Mouse (Mus musculus) neural tube, embryonic 14.5 days (tissue): ENCODE measurements at regions not wholly inside any gene's neighbourhood (a gene's known extent, or its start where the extent isn't known, plus 50 kb on each side); places are given as distances from the start of the nearest gene placed in this dataset.

Source experiments
- ATAC-seq: fragments of 200-750 bp; cut with Nextera tagmentation; 2 replicates; pipeline ENCODE4 v1.8.0; 2017; ENCODE audit warnings: low read depth, mild to moderate bottlenecking, moderate TSS enrichment, moderate library complexity
- H3K27ac ChIP-seq: fragments of 300-500 bp; sonication (generic); 2 replicates; pipeline ENCODE4 v1.5.1; 2014; ENCODE audit warnings: low read depth, mild to moderate bottlenecking, control low read depth, low read length, moderate library complexity, mixed read lengths
- H3K27me3 ChIP-seq: fragments of 300-500 bp; sonication (generic); 2 replicates; pipeline ENCODE4 v1.6.1; 2014; ENCODE audit warnings: low read length; ENCODE audit not compliant: control insufficient read depth, insufficient read depth
- H3K36me3 ChIP-seq: fragments of 300-500 bp; sonication (generic); 2 replicates; pipeline ENCODE4 v1.6.1; 2014; ENCODE audit warnings: low read length, mixed read lengths; ENCODE audit not compliant: control insufficient read depth, insufficient read depth
- H3K4me1 ChIP-seq: fragments of 300-500 bp; sonication (generic); 2 replicates; pipeline ENCODE4 v1.6.1; 2014; ENCODE audit warnings: low read length; ENCODE audit not compliant: control insufficient read depth, insufficient read depth
- H3K4me2 ChIP-seq: fragments of 300-500 bp; sonication (generic); 2 replicates; pipeline ENCODE4 v1.6.1; 2014; ENCODE audit warnings: mild to moderate bottlenecking, low read depth, low read length, control low read depth
- H3K4me3 ChIP-seq: fragments of 300-500 bp; sonication (generic); 2 replicates; pipeline ENCODE4 v1.5.1; 2014; ENCODE audit warnings: low read depth, low read length, control low read depth, mixed read lengths
- H3K9ac ChIP-seq: fragments of 300-500 bp; sonication (generic); replicated peaks from 2 replicates; pipeline ENCODE4 v1.6.1; 2014; ENCODE audit warnings: low read depth, mild to moderate bottlenecking, control low read depth, low read length, mixed read lengths
- H3K9me3 ChIP-seq: fragments of 300-500 bp; sonication (generic); 2 replicates; pipeline ENCODE4 v1.6.1; 2016; ENCODE audit warnings: low read length; ENCODE audit not compliant: control insufficient read depth
- WGBS: fragments of 180-500 bp; shearing (Covaris S2); extraction: QIAGEN DNeasy Blood & Tissue Kit; methylation state at CpG from one replicate; pipeline ENCODE4 v1.1.7; 2014; 5-methylcytosine and 5-hydroxymethylcytosine counted together

DNA sequence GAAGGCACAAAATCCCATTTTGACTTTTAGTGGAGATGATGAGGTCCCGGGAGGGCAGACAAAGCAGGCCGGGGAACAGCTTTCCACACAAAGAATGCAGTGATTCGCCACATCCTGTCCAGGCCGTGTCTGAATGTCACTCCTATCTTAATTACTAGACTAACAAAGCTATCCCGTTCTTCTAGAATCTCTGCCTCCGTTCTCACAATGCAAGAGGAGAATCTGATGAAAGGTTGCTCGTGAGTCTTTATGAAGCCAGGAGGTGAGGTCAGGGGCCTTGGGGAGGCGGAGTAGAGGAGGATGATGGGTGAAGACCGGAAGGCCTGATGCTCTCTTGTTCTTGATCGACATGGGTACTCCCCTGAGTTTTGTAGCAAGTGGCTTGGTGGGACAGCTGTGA lies 208.9 kb upstream of the Atp5g3 start:
- no peak overlapping the region for H3K4me3 ChIP-seq
- peak overlapping the region; percentile 62 for H3K27ac ChIP-seq
- no peak overlapping the region for H3K4me2 ChIP-seq
- no peak overlapping the region for H3K9ac ChIP-seq
- no peaks in the 10 kb centered on the region for H3K27me3 ChIP-seq
- ATAC-seq, result no peak
- peaks cover 10% of the 10 kb centered on the region; the same call in 1 of the 2 replicates for H3K4me1 ChIP-seq
- no peaks in the 10 kb centered on the region for H3K9me3 ChIP-seq
- no peaks in the 10 kb centered on the region for H3K36me3 ChIP-seq
- 25% methylated on average over 10 of the region's 10 CpGs for WGBS

DNA sequence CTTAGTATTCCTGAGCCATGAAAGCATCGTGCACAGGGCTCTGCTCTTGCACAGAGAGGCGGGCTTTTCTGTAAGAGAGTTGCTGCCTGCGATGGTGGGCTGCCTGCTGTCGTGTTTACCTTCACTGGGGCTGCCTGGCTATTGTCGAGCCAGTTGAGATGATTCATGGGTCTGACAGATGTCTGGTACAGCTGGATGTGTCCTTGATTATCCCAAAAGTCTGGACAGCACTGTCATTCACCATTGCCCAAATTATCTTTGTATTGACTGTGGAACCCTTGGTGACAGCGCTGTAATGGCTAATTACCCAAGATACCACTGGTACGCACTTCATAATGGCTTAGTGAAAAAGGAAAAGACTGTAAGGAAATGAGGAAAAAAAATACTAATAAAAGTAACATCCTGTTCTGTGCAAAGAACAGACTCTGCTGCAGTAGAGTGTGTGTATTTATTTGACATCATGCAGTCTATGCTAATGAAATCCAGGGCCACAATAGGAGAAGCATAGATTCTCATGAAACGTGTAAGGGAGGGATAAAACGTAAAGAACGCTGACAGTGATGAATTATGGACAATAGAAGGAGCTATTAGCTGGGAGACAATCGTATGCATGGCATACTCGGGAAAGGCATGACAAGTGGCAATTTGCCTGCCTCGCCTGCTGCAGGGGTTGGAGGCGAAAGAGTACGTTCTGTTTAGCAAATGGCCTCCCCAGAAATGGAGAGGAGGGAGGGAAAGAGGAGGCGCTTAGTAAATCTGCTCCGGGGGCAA lies 208.2 kb upstream of the Atp5g3 start:
- Histone ChIP-seq H3K9ac (no peak overlapping the region), H3K27me3 (no peaks in the 10 kb centered on the region), H3K4me1 (peaks cover 10% of the 10 kb centered on the region; the same call in 1 of the 2 replicates), H3K9me3 (no peaks in the 10 kb centered on the region), H3K4me2 (no peak overlapping the region), H3K36me3 (no peaks in the 10 kb centered on the region), H3K4me3 (no peak overlapping the region), H3K27ac (peak overlapping the region; percentile 62)
- 13% methylated on average over 17 of the region's 17 CpGs for WGBS
- peak; percentile 71 for ATAC-seq

DNA sequence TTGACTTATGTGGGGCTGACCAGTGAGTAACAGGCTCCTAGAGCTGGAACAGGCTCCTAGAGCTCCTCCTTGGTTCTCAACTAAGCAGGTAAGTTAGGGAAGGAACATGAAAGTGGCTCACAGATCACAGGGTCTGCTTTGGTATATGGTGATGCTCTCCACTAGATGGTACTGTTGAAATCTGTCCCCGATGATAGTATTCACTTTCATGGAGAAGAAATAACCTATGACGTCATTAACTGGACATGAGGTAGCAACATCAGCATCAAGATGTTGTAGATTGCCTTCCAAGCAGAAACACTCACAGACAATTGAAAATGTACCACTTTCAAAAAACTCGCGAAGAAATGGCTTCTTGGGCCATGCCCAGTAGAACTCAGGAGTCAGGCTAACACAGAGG lies 195.3 kb upstream of the Atp5g3 start:
- Histone ChIP-seq H3K9me3 (no peaks in the 10 kb centered on the region), H3K36me3 (no peaks in the 10 kb centered on the region), H3K4me2 (no peak overlapping the region), H3K27me3 (no peaks in the 10 kb centered on the region), H3K9ac (no peak overlapping the region), H3K4me3 (no peak overlapping the region), H3K4me1 (no peaks in the 10 kb centered on the region), H3K27ac (no peak overlapping the region)
- ATAC-seq, result no peak
- WGBS, result 90% methylated on average over 4 of the region's 4 CpGs

DNA sequence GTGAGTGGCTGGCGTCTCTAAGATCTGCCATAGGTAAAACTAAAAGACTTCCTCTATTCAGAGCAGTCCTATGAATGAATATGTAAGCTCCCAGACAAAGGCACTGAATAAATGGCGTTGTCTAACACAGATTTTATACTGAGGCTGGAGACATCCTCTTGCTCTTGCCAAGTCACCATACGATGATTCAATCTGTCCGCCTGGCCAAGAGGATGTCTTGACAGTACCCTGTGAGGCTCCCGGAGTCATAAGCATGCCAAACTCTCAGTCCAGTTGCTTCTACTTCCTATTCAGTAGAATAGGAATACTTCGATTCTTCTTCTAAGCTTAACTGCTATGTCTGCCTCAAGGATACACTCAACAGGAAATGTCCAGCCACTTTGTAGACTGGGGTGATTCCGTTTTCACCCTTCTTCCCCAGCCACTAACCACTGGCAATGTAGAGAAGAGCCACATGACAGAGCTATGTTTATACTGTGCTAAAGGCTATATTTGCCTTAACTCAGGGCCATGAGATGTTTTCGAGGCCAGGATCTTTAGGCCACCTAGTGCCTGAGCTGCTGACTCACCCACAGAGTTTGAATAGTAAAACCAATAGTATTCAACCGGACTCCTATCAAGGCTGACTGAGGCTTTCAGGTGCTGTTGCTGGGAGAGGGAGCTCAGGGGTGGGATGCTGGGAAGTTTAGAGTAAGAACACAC lies 188.7 kb upstream of the Atp5g3 start:
- WGBS, result 86% methylated on average over 9 of the region's 9 CpGs
- Histone ChIP-seq H3K9ac (no peak overlapping the region), H3K27me3 (no peaks in the 10 kb centered on the region), H3K4me3 (no peak overlapping the region), H3K9me3 (no peaks in the 10 kb centered on the region), H3K27ac (no peak overlapping the region), H3K4me2 (no peak overlapping the region), H3K4me1 (peaks cover 5% of the 10 kb centered on the region; the same call in 1 of the 2 replicates), H3K36me3 (no peaks in the 10 kb centered on the region)
- ATAC-seq, result no peak

DNA sequence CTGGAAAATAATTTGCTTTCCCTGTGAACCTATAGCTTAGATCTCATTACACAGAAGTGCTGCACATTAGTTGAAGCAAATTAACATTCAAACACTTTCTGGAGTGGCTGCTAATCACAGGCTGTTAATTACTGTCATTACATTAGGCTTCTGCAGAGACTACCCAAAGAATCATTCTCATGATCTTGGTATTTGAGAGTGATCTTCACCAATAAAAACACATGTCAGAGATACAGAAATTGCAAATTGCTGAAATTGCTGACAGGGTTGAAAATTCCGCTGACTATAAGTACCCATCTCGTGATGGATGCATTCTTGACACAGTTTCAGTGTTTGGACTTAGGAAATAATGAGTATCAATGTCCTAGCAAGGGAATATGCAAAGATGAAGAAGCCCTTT lies 185.7 kb upstream of the Atp5g3 start:
- no peak overlapping the region for H3K4me3 ChIP-seq
- H3K4me1 ChIP-seq, result peaks cover 5% of the 10 kb centered on the region; the same call in 1 of the 2 replicates
- WGBS, result 60% methylated on average over 2 of the region's 2 CpGs
- H3K27ac ChIP-seq, result no peak overlapping the region
- H3K9me3 ChIP-seq, result no peaks in the 10 kb centered on the region; the same call in 1 of the 2 replicates
- H3K4me2 ChIP-seq, result no peak overlapping the region
- H3K36me3 ChIP-seq, result no peaks in the 10 kb centered on the region
- H3K9ac ChIP-seq, result no peak overlapping the region
- no peaks in the 10 kb centered on the region for H3K27me3 ChIP-seq
- ATAC-seq, result no peak

DNA sequence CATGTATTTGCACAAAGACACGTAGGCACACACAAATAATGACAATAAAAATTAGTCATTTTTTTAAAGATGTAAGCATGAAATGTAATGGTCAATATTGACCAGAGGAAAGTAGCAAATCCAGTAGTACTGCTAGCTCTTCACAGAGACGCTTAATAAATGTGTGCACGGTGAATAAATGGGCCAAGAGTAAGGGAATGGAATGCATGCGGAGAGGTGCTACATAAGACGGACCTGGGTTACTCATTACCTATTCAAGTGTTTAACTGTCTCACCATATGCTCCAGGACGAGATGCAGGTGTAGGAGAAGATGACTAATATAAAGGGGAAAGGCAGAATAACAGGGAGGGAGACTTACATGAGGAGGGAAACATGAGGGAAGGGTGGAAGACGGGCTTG lies 182.4 kb upstream of the Atp5g3 start:
- WGBS, result 90% methylated on average over 7 of the region's 7 CpGs
- no peak overlapping the region for H3K27ac ChIP-seq
- no peak overlapping the region for H3K9ac ChIP-seq
- H3K4me2 ChIP-seq, result no peak overlapping the region
- H3K36me3 ChIP-seq, result no peaks in the 10 kb centered on the region
- no peak for ATAC-seq
- no peaks in the 10 kb centered on the region; the same call in 1 of the 2 replicates for H3K9me3 ChIP-seq
- H3K4me1 ChIP-seq, result peaks cover 3% of the 10 kb centered on the region; the same call in 1 of the 2 replicates
- H3K4me3 ChIP-seq, result no peak overlapping the region
- no peaks in the 10 kb centered on the region for H3K27me3 ChIP-seq

DNA sequence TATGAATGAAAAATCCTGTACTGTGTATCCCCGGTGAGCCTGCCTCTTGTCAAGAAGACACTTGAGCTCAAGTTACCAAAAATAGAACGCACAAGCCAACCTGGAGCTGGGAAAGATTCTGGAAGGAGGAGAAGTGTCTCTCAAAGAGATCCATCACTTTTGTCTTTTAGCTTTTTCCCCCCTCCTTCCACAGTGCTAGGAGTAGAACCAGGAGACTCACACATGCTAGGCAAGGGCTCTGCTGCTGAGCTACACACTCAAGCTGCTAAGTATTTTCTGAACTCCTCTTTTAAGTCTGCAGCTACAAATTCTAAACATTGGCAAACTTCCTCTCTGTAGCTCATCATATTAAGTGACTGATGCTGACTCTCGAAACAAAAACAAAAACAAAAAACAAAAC lies 176.2 kb upstream of the Atp5g3 start:
- Histone ChIP-seq H3K27me3 (no peaks in the 10 kb centered on the region), H3K4me2 (no peak overlapping the region), H3K4me1 (no peaks in the 10 kb centered on the region), H3K9me3 (no peaks in the 10 kb centered on the region), H3K27ac (no peak overlapping the region), H3K9ac (no peak overlapping the region), H3K4me3 (no peak overlapping the region), H3K36me3 (no peaks in the 10 kb centered on the region)
- WGBS, result 86% methylated on average over 3 of the region's 3 CpGs
- no peak for ATAC-seq

DNA sequence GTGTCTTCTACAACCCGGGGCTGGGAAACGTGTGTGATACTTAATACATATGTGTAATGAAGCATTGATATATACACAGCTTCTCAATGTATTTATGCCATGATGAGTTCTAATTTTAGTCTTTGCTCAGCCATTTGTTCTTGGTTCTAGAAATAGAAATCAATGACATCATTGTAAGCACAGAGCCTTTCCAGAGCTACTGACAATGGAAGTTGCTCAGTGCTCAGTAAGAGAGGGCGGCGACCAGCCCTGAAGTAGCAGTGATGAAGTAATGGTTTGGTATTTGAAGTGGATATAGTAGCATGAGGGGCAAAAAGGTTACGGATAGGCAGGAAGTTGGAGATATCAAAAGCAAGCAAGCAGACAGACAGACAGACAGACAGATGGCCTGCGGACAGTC lies 173.8 kb upstream of the Atp5g3 start:
- Histone ChIP-seq H3K9me3 (no peaks in the 10 kb centered on the region), H3K36me3 (no peaks in the 10 kb centered on the region), H3K27me3 (no peaks in the 10 kb centered on the region), H3K4me2 (no peak overlapping the region), H3K9ac (no peak overlapping the region), H3K4me3 (no peak overlapping the region), H3K4me1 (no peaks in the 10 kb centered on the region), H3K27ac (no peak overlapping the region)
- WGBS, result 87% methylated on average over 6 of the region's 6 CpGs
- no peak for ATAC-seq

DNA sequence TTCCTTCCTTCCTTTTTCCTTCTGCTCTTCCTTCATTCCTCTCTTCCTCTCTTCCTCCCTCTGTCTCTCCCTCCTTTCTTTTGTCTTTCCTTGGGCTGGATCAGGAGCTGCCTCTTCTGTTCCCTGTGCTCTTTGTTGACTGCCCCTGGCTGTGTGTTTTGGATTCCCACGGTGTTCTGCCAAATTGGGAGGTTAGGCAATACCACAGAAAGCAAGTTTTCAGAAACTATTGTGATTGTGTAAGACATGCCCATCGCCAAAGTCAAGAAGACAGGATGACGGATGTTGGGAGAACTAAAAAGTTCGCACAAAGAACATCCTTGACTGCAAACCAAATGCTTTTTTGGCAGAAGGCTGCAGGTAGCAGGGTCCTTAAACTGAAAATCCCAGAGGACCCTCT lies 165.6 kb upstream of the Atp5g3 start:
- WGBS, result 64% methylated on average over 4 of the region's 4 CpGs

More for the DNA sequence above, 165.6 kb upstream of the Atp5g3 start:
- Histone ChIP-seq H3K9me3 (no peaks in the 10 kb centered on the region), H3K27ac (no peak overlapping the region), H3K36me3 (no peaks in the 10 kb centered on the region), H3K9ac (no peak overlapping the region), H3K27me3 (no peaks in the 10 kb centered on the region), H3K4me3 (no peak overlapping the region), H3K4me1 (no peaks in the 10 kb centered on the region), H3K4me2 (no peak overlapping the region)
- no peak for ATAC-seq
